Mouse (Mus musculus): Measurements from ENCODE around the gene Gm20388. TPM values are rescaled to one million over a fixed set of nuclear protein-coding genes. Genes with fewer than 3 reads are reported as not detected.

Gene Gm20388
- polyA plus RNA-seq, 2 experiments: 8.5 TPM; not detected in 1

- DNase-seq (ENCODE audit: low read depth in 3 of 3, low spot score in 3 of 3) (no peak), ATAC-seq (ENCODE audit: insufficient read depth) (no peak)
- 26% methylated on average over 14 of the region's 14 CpGs for WGBS (ENCODE audit: insufficient replicate concordance)
- Histone ChIP-seq H3K27ac (no peak overlapping the region), H3K36me3 (replicated peaks; ENCODE audit: control insufficient read depth, insufficient read depth, low read depth) (no peaks in the 10 kb centered on the region), H3K9ac (replicated peaks) (no peak overlapping the region), H3K4me1 (replicated peaks; ENCODE audit: control insufficient read depth in 2 of 2, insufficient read depth in 2 of 2, low read length in 1 of 2) (peaks cover 0 to 2% of the 10 kb centered on the region in 2 experiments; a peak in 1 of 4 replicates), H3K27me3 (ENCODE audit: control insufficient read depth, insufficient read depth, low read length) (no peaks in the 10 kb centered on the region), H3K9me3 (ENCODE audit: control insufficient read depth, low read length) (no peaks in the 10 kb centered on the region), H3K4me2 (ENCODE audit: low read depth) (no peak overlapping the region), H3K4me3 (ENCODE audit: insufficient read depth in 1 of 2, low read depth in 2 of 2, low read length in 2 of 2) (no peak overlapping the region)
- TF ChIP-seq EP300 (IDR thresholded peaks at IDR 0.05; ENCODE audit: low read depth): no peak
Observed at GRCm38 (mm10) chr8:121241761-121242552, 1331.3 kb downstream of the Gm20388 start.

- Histone ChIP-seq H3K9ac (replicated peaks) (no peak overlapping the region), H3K27me3 (ENCODE audit: control insufficient read depth, insufficient read depth, low read length) (no peaks in the 10 kb centered on the region), H3K4me2 (ENCODE audit: low read depth) (no peak overlapping the region), H3K4me3 (ENCODE audit: insufficient read depth in 1 of 2, low read depth in 2 of 2, low read length in 2 of 2) (no peak overlapping the region), H3K36me3 (replicated peaks; ENCODE audit: control insufficient read depth, insufficient read depth, low read depth) (no peaks in the 10 kb centered on the region), H3K9me3 (ENCODE audit: control insufficient read depth, low read length) (no peaks in the 10 kb centered on the region), H3K27ac (no peak overlapping the region), H3K4me1 (replicated peaks; ENCODE audit: control insufficient read depth in 2 of 2, insufficient read depth in 2 of 2, low read length in 1 of 2) (peaks cover 0 to 2% of the 10 kb centered on the region in 2 experiments; a peak in 1 of 4 replicates)
- DNase-seq (ENCODE audit: low read depth in 3 of 3, low spot score in 3 of 3): no peak
- no peak for TF ChIP-seq EP300 (IDR thresholded peaks at IDR 0.05; ENCODE audit: low read depth)
- 33% methylated on average over 13 of the region's 13 CpGs for WGBS (ENCODE audit: insufficient replicate concordance)
- no peak for ATAC-seq (ENCODE audit: insufficient read depth)
Observed at GRCm38 (mm10) chr8:121242671-121243070, 1332.0 kb downstream of the Gm20388 start.

GRCm38 (mm10) chr8:121248823-121249222 lies 1338.2 kb downstream of the Gm20388 start:
- Histone ChIP-seq H3K36me3 (replicated peaks; ENCODE audit: control insufficient read depth, insufficient read depth, low read depth) (no peaks in the 10 kb centered on the region), H3K4me1 (replicated peaks; ENCODE audit: control insufficient read depth in 2 of 2, insufficient read depth in 2 of 2, low read length in 1 of 2) (no peaks in the 10 kb centered on the region), H3K4me2 (ENCODE audit: low read depth) (no peak overlapping the region), H3K9ac (replicated peaks) (no peak overlapping the region), H3K4me3 (ENCODE audit: insufficient read depth in 1 of 2, low read depth in 2 of 2, low read length in 2 of 2) (no peak overlapping the region), H3K9me3 (ENCODE audit: control insufficient read depth, low read length) (no peaks in the 10 kb centered on the region), H3K27ac (no peak overlapping the region), H3K27me3 (ENCODE audit: control insufficient read depth, insufficient read depth, low read length) (no peaks in the 10 kb centered on the region)
- 35% methylated on average over 7 of the region's 7 CpGs for WGBS (ENCODE audit: insufficient replicate concordance)
- TF ChIP-seq EP300 (IDR thresholded peaks at IDR 0.05; ENCODE audit: low read depth): no peak
- no peak for TF ChIP-seq CTCF (IDR thresholded peaks at IDR 0.05; ENCODE audit: low read depth)
- ATAC-seq (ENCODE audit: insufficient read depth) (0 out of 2 replicates have a peak, but pooled peaks have one; percentile 15), DNase-seq (ENCODE audit: low read depth in 3 of 3, low spot score in 3 of 3) (no peak)

- no peak overlapping the region for H3K9ac ChIP-seq (replicated peaks)
- H3K27ac ChIP-seq: no peak overlapping the region
- no peaks in the 10 kb centered on the region for H3K27me3 ChIP-seq (ENCODE audit: control insufficient read depth, insufficient read depth, low read length)
- no peak overlapping the region for H3K4me2 ChIP-seq (ENCODE audit: low read depth)
- ATAC-seq (ENCODE audit: insufficient read depth) (no peak), DNase-seq (ENCODE audit: low read depth in 3 of 3, low spot score in 3 of 3) (no peak)
- TF ChIP-seq CTCF (IDR thresholded peaks at IDR 0.05; ENCODE audit: low read depth) (no peak), EP300 (IDR thresholded peaks at IDR 0.05; ENCODE audit: low read depth) (no peak)
- no peaks in the 10 kb centered on the region for H3K36me3 ChIP-seq (replicated peaks; ENCODE audit: control insufficient read depth, insufficient read depth, low read depth)
- H3K9me3 ChIP-seq (ENCODE audit: control insufficient read depth, low read length): no peaks in the 10 kb centered on the region
- 67% methylated on average over 1 of the region's 1 CpGs for WGBS (ENCODE audit: insufficient replicate concordance)
- H3K4me3 ChIP-seq (ENCODE audit: insufficient read depth in 1 of 2, low read depth in 2 of 2, low read length in 2 of 2): no peak overlapping the region
- H3K4me1 ChIP-seq (replicated peaks; ENCODE audit: control insufficient read depth in 2 of 2, insufficient read depth in 2 of 2, low read length in 1 of 2): no peaks in the 10 kb centered on the region
Observed at GRCm38 (mm10) chr8:121249433-121249832, 1338.8 kb downstream of the Gm20388 start.

- TF ChIP-seq EP300 (IDR thresholded peaks at IDR 0.05; ENCODE audit: low read depth) (no peak), CTCF (IDR thresholded peaks at IDR 0.05; ENCODE audit: low read depth) (no peak)
- Histone ChIP-seq H3K27ac (no peak overlapping the region), H3K9ac (replicated peaks) (no peak overlapping the region), H3K9me3 (ENCODE audit: control insufficient read depth, low read length) (no peaks in the 10 kb centered on the region), H3K4me2 (ENCODE audit: low read depth) (no peak overlapping the region), H3K4me1 (replicated peaks; ENCODE audit: control insufficient read depth in 2 of 2, insufficient read depth in 2 of 2, low read length in 1 of 2) (no peaks in the 10 kb centered on the region), H3K36me3 (replicated peaks; ENCODE audit: control insufficient read depth, insufficient read depth, low read depth) (no peaks in the 10 kb centered on the region), H3K4me3 (ENCODE audit: insufficient read depth in 1 of 2, low read depth in 2 of 2, low read length in 2 of 2) (no peak overlapping the region), H3K27me3 (ENCODE audit: control insufficient read depth, insufficient read depth, low read length) (no peaks in the 10 kb centered on the region)
- WGBS (ENCODE audit: insufficient replicate concordance): 43% methylated on average over 11 of the region's 11 CpGs
- DNase-seq (ENCODE audit: low read depth in 3 of 3, low spot score in 3 of 3) (no peak), ATAC-seq (ENCODE audit: insufficient read depth) (no peak)
Observed at GRCm38 (mm10) chr8:121251089-121251488, 1340.4 kb downstream of the Gm20388 start.

Measured in liver, embryonic 14.5 days (tissue).